Mouse (Mus musculus): ENCODE results near the gene Pramel6.

DNA sequence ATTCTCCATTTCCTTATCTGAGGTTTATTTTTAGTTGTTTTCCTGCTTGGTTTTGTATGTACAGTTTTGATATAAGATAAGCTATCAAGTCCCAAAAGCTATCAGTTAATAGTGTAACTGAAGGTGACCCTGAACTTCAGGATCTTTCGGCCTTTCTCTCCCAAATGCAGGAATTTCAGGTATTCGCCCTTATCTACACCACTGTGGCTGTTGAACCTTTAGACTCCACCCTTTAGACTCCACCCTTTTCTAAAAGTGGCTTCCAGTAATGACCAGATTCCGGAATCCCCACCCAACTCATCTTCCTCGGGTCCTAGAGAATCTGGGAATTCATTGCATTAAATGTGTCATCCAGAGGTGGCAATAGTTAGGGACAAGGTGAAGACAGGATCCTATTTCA, 25.2 kb upstream of the Pramel6 start:
- TF ChIP-seq CTCF (IDR thresholded peaks at IDR 0.05; ENCODE audit: low read depth) (no peak), EP300 (IDR thresholded peaks at IDR 0.05; ENCODE audit: low read depth) (no peak)

All from heart, postnatal 0 days (tissue).